Mouse (Mus musculus) B cell, adult 2 months (primary cell): Measurements from ENCODE around the gene Eef1a1.
A peak's percentile ranks its signal among the peaks of the same experiment; 100 is the strongest.
"Not testable (repeated sequence)": the region's sequence is repeated elsewhere in the genome, so short reads cannot be mapped to it uniquely, and the experiment has no call there.

Experiments
- DNase-seq, 2 experiments: peaks; one replicate each; pipeline ENCODE4 v3.0.0; 2022

Gene Eef1a1

DNA sequence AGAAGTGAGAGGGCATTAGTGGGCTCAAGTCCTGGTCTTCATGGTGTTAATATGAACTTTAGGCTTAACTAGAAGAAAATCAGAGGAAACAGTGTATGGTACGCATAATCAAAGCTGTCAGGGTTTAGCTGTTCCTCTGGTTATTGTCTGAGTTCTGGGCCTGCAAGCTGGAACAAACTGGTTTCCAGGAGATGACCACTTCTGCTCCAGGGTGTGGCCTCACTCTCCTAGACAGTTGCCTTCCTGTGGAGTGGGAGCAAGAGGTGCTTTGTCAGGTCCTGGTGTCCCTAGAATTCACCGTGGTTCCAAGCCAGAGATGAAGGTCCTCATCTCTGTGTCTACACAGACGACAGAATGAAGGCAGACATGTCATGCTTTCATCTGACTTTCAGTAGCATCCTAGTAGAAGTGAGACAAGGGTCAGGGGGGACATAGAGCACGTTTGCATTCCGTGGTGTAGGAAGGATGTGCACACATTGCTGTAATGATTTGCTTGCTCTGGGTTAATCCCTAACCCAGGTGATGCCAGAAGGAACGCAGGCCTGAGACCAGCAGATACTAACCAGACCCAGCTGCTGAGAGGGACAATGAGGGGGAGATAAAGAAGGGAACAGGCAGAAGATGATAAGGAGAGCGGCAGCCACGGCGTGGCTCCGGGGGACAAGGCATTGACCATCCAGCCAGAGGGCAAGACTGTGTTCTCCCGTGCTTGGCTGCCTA is 17.2 kb upstream of the Eef1a1 start:
- DNase-seq = no peak

DNA sequence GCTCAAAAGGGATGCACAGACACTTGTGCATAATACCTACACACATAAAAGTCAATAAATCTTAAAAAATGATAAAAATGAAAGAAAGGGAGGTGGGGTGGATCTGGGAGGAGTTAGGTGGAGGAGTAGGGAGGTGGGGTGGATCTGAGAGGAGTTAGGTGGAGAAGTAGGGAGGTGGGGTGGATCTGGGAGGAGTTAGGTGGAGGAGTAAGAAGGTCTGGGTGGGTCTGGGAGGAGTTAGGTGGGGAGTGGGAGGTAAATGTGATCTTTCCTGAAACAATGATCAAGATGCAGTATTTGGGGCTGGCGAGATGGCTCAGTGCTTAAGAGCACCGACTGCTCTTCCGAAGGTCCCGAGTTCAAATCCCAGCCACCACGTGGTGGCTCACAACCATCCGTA is 16.3 kb upstream of the Eef1a1 start:
- DNase-seq = no peak

DNA sequence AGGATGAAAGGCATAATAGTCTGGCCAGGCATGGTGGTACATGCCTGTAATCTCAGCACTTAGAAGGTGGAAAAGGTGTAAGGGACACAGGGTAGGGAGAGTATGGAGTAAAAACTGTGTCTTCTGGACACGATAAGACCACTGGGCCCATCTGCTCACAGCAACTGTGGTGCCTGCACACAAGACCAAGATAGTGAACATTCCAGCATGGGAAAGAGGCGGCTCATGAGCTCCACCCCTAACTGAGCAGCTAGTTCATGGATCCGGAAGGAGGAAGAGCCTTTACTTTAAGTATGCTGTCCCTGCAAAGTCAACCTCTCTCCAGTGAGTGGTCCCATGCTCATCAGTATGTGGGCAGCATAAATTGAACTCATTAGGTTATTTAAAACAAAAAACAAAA is 15.7 kb upstream of the Eef1a1 start:
- no peak for DNase-seq

DNA sequence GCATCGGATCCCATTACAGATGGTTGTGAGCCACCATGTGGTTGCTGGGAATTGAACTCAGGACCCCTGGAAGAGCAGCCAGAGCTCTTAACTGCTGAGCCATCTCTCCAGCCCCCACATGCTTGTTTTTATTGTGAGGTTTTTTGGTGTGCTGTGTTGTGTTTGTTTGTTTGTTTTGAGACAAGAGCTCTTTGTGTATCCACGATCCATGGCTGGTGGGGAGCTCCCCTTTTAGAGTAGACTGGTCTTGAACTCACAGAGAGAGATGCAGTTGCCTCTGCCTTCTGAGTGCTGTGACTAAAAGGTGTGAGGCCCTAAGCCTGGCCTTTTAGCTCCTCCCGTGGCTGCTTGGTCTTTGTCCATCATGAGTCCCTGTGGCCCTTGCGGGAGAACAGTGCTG is 15.2 kb upstream of the Eef1a1 start:
- DNase-seq = no peak

DNA sequence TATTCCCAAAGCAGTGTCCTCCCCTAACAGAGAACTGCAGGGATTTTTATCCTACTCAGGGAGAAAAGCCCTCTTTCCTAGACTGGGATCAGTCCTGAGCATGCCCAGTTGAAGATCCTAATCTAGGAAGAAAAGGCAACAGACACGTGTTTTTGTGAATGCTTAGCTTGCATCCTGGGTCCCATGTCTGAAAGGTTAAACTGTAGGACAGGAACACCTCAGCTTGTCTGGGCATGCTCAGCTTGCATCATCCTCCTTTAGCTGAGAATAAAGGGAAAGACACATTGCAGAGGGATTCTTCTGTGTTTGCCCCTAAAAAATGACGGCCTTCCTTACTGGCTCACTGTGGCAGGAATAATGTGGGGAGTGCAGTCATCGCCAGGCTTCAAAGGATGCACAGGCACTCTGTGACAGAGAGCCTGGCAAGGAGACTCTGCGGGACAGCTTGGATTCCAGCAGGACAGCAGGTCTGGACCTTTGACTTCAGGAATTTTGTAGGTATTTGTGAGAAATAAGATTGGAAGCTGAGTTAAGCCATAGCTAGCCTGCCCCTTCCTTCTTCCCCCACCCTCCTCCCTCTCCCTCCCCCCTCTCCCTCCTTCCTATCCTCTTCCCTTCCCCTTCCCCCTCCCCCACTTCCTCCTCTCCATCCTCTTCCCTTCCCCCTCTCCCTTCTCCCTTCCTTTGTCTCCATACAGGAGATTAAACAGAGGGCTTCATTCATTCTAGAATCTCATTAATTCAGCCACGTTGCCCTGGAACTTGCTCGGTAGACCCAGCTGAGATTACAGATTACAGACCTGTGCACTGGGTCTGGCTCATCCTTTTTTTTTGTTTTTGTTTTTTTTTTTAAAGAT is 14.5 kb upstream of the Eef1a1 start:
- no peak for DNase-seq

DNA sequence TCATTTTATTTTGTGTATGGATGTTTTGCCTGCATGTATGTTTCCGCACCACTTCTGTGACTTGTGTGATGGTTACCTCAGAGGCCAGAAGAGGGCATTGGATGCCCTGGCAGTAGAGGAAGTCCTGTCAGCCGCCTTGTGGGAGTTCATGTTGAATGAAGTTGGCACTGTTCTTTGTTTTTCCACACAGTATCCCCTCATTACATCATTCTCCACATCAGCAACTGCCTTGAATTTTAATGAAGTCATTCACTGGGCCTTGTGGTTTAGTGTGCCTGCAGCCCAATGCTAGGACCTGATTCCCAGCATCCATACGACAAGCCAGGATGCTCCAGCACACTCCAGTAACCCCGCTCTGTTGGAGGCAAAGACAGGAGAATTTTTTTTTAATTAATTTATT is 12.3 kb upstream of the Eef1a1 start:
- no peak for DNase-seq

DNA sequence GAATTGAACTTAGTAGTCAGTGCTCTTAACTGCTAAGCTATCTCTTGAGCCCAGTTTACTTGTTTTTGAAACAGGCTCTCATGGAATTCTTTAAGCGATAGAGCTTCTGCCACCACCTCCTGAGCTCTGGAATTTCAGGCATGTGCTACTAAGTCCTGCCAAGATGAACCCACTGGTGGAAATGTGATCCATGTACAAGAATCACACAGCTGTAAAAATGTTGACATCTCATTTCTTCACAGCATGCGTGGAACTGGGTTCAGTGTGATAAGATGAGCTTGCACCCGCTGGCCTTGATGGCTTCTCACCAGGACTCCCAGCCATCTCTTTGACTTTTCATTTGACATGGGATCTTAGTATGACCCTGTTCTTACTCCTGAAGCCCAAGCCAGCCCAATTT is 11.4 kb upstream of the Eef1a1 start:
- DNase-seq = no peak

DNA sequence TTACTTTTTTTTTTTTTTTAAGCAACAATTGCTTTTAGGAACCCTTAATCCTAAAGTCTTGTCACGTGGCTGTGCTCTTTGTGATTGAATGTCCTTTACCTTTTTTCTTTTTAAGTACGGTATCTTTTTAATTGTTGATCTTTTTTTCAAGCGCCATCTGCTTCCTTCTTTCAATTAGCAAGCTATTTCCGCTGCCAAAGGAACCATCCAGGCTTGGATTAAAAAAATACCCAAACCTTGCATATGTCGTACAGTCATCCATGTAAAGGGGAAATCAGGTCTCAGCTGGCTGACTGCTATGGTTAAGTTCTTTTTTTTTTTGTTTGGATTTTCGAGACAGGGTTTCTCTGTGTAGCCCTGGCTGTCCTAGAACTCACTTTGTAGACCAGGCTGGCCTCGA is 4.2 kb upstream of the Eef1a1 start:
- no peak for DNase-seq

DNA sequence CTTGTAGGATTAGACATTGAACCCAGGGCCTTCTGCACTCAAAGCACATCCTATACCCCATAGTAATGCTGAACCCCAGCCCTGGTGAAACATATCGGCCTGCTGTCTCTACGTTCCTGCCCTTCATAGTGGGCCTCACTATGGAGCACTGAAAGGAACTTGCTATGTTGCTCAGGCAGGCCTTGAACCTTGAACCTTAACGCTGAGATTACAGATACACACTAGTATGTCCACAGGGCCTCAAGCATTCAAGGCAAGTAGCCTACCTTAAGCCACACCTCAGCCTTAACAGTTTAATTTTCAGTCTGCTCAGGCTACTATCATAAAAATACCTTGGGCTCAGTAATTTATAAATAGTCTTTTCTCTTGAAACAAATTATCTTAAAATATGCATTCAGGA is 3.3 kb upstream of the Eef1a1 start:
- no peak for DNase-seq

DNA sequence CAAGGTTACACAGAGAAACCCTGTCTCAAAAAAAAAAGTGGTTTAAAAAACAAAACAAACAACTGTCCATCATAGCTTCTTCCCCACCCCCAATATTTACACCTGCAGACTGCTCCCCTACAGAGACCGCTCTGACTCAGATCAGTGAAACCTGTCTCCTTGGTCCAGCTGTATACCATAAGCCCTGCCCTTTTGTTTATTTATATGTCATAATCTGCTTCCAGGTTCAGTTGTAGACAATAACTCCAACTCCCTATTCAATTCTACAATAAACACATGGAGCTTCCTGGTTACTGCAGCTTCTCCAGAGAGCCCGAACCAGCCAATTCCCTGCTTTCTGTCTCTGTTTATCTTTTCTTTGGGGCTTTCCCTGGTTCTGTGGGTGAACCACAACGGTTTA is 2.2 kb upstream of the Eef1a1 start:
- no peak for DNase-seq

DNA sequence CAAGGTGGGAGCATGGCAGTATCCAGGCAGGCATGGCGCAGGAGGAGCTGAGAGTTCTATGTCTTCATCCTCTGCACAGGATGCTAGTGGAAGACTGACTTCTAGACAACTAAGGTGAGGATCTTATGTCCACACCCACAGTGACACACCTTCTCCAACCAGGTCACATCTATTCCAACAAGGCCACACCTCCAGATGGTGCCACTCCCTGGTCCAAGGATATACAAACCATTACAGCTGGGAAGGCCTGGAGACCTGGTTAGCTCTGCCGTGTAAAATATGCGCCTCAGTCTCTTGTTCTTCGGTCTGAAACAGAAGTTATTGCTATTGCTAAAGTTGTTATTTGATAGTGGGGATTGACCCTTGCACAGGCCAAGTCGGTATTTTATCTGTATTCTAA is 930 bp downstream of the Eef1a1 start:
- not testable (repeated sequence) for DNase-seq

DNA sequence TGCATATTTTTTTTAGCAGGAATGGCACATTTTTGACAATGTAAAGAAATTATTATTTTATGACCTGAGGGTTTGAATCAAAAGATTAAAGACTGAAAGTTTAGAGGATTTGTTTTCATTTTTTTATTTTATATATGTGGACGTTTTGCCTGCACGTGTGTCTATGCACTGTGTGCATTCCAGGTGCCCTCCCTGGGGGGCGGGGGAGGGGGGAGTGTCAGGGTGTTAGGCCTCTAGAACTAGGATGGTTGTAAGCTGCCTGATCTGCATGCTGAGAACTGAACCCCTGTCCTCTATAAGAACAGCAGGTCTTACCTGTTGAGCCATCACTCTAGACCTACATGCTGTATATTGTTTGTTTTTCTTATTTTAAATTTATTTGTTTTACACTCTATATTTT is 4.3 kb downstream of the Eef1a1 start:
- DNase-seq = no peak

DNA sequence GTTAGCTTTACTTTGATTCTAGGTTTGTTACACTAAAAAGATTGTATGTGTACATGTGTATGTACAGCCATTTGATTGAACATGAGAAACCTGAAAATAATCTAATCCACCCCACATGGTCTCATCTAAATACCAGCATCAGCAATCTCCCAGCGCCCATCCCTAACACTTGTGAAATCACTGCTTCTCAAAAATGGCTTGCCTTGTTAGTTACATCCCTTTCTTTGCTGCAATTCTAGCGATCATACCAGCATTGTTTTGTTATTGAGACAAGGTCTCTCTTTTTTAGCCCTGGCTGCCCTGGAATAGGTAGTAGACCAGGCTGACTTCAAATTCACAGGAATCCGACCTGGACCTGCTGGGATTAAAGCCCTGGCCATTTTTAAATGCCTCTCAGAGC is 6.6 kb downstream of the Eef1a1 start:
- DNase-seq = no peak

DNA sequence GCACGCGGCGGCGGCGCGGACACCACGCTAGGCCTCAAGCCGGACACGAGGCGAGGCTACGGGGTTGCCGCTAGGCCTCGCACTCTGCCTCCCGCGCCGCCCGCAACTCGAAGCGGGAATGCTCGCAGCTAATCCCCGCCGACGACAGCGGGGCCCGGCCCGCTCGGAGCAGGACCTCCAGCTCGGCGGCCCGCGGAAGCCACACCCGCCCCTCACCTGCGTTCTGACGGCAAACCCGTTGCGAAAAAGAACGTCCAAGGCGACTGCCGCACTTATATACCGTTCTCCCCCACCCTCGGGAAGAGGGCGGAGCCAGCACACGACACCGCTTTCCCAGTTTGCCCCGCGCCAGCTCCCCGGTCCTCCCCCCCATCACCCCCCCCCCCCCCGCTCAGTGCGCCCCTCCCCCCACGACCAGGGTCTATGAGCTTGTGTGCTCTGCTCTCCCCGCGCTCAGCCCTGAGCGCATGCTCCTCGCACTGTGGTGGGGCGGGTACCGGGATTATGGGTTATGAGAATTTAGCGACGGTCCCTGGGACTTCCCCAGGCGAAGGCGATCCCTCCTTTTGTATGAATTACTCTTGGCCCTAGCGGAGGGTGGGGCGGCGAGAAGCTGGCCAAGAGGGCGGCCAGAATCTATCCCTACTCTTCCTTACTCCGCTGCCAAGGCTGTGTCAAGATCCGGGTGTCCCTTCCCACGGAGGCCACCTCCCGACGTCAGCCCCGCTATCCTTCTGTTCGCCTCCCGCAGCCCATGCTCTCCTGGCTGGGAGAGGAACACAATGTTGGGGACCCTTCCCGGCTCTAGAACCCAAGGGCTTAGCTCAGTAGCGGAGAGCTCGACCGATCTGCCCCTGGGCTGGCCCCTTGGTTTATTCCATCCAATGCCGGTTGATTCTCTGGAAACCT is 7.3 kb downstream of the Eef1a1 start:
- peak; percentile 96 to 97 for DNase-seq

DNA sequence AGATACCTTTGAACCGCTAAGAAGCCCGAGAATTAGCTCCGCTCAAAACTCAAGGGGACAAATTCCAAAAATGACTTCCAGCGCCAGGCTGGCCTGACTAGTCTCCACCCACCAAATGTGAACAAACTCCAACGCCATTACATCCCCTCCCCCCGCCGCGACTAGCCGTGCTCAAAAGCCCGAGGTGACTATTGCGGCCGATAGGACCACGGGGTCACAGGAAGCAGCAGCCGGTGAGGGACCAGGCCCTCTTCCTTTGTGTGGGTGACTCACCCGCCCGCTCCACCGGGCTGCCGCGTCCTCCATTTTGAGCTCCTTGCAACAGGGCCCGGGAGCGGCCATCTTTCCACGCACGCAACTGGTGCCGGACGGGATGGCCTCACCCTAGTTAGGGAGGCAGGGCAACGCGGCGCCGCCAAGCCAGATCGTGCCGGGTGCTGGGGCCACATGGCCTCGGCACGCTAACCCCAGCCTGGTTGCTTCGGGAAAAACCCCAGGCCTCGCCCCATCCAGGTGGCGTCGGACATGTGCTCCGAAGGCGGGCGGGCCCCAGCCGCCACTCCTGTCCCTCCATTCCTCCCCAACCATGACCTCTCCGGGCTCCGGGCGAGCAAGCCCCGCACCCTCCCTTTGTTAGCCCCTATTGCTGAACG is 8.1 kb downstream of the Eef1a1 start:
- peak; percentile 87 to 88 for DNase-seq

DNA sequence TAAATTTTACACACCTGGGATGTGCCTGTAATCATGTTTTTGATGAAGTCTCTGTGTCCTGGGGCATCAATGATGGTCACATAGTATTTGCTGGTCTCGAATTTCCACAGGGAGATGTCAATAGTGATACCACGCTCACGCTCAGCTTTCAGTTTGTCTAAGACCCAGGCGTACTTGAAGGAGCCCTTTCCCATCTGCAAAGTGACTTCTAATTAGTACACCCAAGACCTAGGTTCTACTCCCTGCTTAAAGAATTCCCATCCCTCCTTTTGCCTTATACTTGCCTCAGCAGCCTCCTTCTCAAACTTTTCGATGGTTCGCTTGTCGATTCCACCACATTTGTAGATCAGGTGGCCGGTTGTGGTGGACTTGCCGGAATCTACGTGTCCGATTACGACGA is 8.7 kb downstream of the Eef1a1 start:
- not testable (repeated sequence) for DNase-seq

DNA sequence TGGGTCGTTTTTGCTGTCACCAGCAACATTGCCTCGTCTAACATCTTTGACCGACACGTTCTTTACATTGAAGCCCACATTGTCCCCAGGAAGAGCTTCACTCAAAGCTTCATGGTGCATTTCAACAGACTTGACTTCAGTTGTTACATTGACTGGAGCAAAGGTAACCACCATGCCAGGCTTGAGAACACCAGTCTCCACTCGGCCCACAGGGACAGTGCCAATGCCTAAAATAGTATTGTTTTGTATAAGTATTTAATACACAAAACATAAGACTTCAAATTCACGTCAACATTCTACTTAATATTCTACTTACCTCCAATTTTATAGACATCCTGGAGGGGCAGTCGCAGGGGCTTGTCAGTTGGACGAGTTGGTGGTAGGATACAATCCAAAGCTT is 9.6 kb downstream of the Eef1a1 start:
- peak; percentile 17 to 18 for DNase-seq

DNA sequence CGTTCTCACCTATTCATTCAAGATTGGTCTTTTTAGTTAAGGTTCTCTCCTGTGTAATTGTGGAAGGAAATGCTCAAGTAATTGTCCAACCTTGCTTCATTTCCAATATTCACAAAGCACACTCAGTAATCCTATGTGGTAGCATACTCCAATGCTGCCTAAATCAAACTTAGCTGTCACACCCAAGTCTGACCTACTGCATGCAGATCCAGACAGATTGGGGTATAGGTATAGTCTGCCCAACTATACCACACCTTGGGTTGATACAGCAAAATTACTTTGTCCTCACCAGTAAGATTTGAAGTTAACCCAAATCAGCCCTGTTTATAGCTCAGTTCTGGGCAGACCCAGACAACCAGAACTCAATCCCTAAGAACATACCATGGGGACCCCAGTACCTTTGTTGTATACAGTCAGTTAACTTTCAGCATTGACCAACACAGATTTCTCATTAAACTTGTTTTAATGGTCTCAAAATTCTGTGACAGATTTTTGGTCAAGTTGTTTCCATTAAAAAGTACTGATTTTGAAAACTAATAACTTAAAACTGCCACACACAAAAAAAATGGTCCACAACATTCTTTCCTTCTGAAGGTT is 10.8 kb downstream of the Eef1a1 start:
- DNase-seq = peak; percentile 15 to 27

DNA sequence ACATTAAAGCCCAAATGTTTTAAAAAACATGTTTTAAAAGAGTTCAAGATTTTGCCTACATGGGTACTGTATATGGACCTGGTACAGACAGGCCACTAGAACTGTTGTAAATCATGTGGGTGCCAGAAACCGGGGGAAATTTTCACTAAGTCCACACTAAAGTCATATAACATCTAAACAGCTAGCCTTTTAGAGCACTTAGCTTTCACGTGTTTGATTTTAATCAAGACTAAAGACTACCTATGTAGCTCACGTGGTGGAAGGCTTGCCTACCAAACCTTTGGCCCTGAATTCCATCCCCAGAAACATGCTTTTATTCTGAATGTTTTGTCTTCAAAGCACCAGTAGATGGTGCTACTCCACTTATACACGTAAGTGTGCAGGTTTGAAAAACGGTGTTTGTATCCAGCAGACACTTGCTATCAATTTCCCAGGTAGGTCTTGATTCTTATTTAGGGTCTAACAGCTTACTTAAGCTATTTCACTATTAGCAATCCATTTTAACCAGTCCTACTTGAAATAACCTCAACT is 11.9 kb downstream of the Eef1a1 start:
- peak; percentile 35 to 39 for DNase-seq

DNA sequence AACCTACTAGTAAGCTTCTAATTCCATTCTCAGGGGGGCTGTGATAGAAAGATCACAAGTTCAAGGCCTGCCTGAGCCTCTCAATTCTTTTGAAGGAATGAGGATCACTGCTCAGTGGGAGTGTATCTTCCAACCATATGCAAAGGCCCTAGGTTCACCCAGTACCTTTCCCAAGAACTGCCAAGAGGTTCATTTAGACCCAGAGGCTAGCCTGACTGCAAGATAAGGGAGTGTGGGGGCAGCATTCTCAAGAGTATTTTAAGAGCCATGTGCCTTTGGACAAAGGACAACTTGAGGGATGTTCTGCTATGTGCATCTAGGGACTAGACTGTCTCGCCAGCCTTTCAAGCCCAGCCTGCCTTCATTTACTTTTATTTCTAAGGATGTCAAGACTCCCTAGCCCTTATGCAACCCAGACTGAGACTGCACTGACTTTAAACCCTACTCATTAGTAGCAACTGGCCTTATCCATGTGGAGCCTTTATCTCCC is 12.4 kb downstream of the Eef1a1 start:
- peak; percentile 22 to 38 for DNase-seq

DNA sequence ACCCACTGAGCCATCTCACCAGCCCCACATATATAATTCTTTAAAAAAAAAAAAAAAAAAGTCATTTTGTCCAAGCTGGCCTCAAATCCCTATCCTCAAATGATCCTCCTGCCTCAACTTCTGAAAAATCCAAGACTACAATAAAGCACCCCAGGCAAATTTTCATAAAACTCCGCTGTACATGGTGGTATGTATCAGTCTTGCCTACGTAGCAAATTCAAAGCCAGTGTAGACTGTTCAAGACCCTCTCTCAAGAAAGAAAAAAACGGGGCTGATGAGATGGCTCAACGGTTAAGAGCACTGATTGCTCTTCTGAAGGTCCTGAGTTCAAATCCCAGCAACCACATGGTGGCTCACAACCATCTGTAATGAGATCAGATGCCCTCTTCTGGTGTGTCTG is 13.1 kb downstream of the Eef1a1 start:
- DNase-seq = peak in 1 of 2 experiments; percentile 2

DNA sequence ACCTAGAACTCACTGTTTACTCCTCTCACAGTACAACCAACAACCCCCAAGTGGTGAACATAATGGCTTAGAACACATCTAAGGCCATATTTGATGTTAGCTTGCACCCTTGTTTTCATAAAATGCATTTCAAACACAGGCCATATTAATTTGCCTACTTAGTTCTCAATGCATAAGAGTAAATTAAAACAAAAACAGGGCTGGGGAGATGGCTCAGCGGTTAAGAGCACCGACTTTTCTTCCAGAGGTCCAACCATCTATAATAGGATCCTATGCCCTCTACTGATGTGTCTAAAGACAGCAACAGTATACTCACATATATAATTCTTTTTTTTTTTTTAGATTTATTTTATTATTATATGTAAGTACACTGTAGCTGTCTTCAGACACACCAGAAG is 13.6 kb downstream of the Eef1a1 start:
- no peak for DNase-seq
